Mouse (Mus musculus): ENCODE measurements at regions not wholly inside any gene's neighbourhood (a gene's known extent, or its start where the extent isn't known, plus 50 kb on each side); places are given as distances from the start of the nearest gene placed in this dataset.

DNA sequence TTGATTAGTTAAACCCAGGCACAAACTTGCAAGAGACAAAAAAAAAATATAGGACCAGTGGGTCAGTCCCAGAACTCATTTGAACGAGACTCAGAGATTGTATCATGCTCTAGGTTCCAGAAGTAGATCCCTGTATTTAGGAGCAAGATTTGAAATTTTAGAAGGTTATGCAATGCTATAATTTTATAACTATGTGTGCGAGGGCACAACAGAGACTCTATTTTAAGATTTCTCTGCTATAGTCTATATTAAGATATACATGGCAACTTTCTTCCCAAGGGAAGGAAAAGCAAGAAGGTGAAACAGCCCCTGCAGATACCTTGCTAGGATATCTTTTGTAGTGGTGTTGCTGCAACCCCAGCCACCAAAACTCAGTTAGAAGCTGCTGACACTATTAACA is 55.7 kb downstream of the Otor start:
- no peak for DNase-seq (ENCODE audit: low read depth, low spot score)

DNA sequence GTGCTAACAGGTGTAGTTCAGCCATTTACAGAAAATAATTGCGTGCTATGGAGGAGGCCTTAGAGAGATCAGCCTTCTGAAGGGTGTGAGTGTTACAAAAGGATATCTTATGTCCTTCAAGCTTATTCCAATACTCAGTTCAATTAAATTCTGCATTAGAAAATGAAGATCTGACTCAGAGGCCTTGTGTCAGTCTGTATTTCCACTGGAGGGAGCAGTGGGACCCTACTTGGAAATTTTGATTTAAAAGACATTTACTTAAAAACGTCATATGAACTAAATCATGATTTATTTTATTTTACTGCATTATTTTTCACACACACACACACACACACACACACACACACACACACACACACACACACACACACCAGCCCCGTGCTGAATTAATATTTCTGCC is 70.9 kb downstream of the Otor start:
- no peak for DNase-seq (ENCODE audit: low read depth, low spot score)

DNA sequence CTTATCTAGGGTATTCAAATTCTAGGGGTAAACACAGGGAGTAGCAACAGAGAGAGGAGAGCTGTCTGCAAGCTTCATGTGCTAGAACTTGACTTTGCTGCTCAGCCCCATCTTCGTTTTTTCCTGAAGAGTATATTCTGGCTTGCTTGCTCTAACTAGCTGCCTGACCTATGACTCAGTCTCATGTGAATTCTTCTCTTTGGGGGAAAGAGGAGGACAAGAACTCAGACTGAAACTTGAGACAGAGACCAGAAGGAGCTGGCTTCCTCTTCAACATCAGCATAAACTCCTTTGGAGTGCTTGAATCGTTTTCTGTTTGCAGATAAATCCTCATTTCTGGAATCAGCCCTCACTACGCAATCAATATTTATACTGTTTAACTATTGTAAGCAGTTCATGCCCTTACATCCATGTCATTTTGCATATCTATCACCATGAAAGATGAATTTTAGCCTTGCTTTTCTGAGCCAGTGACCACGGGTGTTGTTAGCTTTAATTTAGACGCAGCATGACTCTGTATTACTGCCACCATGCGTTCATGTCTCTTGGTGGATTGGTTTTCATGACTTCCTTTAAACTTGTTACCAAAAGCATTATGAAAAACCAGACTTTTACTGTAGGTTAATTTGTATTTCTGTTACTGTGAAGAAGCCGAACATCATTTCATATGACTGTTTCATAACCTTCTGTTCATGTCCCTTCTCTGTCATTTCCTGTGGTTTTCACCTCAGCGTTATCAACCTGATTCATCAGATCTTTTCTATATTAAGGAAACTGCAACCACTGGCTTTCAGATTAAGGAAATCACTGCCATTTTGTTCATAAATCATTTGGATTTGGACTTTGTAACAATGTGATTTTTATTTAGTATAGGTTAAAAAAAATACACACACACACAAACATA is 86.1 kb downstream of the Otor start:
- no peak for DNase-seq (ENCODE audit: low read depth, low spot score)

DNA sequence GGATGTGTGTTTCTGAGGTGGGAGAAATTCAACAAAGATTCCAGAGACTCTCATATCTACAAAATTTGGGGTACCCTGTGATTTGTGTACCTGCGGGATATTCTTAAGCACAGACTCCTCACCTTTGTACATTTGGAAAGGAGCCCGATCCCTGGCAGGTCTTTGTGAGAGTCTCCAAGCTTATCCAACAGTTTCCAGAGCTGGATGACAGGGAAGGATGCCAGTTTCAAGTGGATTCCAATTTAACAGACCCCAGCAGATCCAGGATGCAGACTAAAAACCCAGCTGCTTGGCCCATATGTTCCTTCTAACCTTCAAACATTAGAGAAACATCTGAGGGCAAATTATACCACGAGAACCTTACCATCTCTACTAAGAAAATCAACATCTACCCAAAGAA is 88.5 kb downstream of the Otor start:
- DNase-seq (ENCODE audit: low read depth, low spot score) = no peak

DNA sequence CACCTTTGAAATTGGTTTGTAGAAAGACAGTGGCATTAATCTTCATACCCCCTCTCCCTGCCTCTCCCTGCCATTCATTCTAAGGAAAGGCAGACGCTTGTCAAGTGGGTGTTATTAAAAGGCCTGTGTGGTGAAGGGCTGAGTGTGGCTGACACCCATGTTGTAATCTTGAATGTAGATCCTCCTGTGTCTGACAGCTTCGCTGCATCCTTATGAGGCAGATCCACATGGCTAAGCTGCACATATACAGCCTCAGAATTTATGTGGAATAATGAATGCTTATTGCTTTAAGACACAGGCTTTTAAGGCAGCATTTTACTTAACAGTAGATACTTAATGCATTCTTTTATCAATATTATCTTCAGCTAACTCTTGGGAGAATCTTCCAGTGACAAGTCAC is 92.4 kb downstream of the Otor start:
- DNase-seq (ENCODE audit: low read depth, low spot score) = no peak

DNA sequence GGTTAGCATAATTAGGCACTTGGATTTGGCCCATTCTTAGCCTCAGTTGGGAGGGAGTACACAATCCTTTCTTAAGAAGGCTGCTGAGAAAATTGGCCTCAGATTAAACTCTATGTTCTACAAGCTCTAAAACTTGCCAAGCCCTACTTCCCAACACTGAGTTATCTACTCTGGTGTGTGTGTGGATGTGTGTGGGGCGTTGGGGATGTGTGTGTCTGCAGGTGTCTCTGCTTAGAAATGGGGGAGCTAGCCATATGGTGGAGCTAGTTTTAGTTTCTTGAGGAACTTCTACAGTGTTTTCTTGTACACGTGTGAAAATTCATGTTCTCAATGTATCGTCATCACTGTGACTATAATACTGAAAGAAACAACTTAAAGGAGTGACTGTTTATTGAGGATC is 106.3 kb downstream of the Otor start:
- DNase-seq (ENCODE audit: low read depth, low spot score) = no peak

DNA sequence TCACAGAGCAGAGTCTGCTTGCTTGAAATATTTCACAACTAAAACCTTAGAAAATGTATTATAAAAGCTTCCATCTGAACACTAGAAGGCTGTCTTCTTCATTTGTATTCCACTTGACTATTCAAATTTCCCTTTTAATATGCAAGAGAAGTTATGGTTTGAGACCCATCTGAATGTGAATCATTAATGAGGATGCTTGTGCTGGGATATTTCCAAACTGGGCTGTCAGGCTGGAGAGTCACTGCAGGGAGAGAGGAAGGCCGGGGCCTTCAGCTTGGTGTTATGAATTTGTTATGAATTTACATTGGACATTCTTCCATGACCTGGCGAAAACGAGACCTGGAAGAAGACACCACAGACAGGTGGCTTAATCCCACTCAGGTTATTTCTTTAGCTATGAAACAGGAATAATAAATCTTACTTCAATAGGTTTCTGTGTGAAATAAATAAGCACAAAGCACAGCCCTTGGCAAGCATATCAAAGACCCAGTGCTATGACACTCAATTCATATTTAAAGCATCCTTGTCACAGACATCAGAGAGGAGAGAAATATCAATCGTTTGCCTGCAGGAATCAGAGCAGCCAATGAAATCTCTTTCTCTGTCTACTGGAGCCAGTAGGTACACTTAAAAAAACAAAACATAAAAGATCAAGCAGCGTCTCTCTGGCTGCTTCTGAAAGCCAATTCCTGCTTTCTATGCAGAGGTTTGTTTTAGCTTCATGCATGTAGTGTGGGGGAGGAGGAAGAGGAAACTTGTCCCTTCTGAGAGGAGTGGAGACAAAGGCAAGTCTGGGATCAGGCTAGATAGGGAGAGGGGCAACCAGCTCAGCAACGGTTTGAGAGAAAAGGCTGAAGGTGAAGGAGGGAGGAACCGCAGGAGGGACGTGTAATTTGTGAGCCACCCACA is 114.2 kb downstream of the Otor start:
- DNase-seq (ENCODE audit: low read depth, low spot score) = no peak

DNA sequence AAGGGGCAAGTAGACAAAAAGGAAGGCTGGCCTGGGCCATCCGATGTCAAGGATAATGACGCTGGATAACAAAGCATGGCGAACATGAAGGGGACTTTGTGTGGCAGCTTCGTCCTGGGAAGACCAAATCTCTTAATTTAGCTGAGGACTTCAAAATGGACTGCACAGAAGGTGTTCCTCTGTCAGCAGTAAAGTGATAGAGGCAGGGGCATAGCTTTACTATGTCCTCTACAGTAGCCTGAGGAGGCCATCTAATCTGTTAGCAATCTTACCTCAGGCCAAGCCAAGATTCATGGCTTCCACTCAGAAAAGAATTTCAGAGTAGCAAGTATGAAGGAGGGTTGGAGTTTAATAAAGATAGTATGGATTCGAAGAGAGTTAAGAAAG is 114.9 kb downstream of the Otor start:
- DNase-seq (ENCODE audit: low read depth, low spot score) = no peak

DNA sequence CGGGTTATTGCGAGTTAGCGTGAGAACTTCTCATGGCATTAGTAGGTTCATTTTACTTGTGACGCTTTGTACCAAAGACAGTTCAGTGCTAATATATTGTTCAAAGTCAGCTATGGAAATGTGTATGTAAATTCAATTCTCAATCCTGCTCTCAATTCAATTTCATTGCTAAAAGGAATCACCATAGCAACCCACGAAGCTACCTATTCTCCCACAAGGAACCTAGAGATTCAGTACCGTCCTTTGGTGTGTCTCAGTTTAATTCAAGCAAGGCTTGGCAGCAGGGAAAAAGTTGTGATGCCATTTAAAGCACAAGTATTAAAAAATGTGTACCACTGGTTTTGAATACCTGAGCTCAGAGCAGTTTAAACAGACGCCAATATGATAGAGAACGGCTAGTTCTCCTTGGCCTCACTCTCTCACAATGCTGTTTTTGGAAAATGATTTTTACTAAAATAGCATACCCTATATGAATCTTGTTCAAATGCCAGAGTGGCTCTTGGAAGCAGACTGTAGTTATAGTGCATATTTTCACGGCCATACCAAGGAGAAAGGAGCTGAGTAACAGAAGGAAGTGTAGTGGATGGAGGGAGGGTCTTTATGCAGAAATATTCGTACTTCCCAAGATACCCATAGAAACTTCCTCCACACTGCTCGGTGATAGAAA is 121.4 kb downstream of the Otor start:
- no peak for DNase-seq (ENCODE audit: low read depth, low spot score)

DNA sequence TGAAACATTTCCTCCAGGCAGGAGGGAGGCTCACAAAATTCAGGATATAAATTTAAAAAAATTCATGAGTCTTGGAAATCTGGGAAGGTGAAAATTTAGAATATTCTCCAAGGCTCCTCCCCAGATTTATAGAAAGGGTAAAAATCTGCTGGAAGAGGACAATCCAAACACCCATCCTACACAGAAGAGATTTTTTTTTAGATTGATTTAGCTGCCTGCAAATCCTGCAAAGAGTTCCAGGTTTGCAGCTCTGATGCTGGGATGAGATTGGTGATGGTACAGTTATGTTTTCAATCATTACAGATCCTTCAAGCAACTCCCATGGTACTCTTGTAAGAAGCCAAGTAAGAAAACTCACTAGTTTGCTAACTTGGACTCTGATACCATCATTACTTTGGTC is 127.8 kb downstream of the Otor start:
- DNase-seq (ENCODE audit: low read depth, low spot score) = no peak

DNA sequence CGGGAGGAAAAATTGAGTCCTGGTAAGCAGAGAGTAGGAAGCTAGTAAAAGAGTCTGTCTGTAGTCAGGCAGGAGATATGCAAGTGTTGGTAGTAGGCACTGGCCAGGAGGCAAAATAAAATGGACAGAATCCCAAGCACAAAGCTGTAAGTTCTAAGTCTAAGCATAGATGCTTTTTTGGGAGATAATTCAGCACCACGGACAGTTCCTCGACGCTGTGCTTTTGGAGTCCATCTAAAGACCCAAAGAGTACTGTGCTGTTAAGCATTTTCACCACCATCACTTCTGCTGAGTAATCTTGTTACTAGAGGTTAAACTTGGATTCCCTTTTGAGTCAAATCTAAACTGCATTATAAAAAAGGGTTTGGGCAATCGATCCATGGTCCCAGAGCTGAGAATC is 128.9 kb downstream of the Otor start:
- peak; percentile 14 for DNase-seq (ENCODE audit: low read depth, low spot score)

DNA sequence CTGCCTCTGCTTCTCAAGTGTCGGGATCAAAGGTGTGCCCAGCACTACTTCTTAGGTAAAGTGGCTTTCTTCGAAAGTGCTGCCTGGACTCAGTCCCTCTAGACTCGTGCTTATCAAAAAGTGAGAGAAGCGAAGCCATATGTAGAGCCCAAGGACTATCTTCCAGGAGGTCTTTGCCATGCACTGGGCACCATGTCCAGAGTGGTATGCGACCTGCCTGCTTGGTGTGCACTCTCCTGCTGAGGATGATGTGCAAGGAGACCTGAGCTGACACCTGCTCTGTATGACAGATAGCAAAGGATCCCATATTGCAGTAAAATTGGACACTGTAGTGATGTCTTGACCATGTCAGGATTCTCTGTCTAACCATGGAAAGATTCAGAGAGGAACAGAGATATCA is 139.0 kb downstream of the Otor start:
- DNase-seq (ENCODE audit: low read depth, low spot score) = no peak

DNA sequence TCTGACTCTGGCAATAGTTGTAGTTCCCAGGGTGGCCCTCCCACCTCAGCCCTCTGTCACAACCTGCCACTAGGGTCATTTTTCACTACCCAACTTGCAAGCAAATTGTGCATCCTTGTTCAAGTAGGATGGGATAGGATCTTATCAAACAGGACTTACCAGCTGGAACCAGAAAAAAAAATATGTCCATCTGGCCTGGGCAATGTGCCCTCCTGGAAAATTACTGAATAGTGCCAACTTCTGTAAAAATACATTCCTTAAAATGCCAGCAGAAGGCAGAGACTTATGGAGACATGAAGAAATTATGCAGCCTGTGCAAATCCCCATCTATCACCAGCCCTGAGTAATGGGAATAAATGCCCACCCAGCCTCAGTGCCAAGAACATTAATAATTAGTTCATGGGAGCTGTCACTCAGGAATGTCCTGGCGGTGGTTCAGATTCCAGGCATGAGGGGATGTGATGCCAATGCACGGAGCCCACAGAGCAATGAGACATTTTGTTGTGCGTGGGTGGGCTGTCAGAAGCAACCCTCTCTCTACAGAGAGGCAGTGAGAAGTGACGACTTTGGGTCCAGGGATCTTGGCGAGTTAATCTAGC is 139.6 kb downstream of the Otor start:
- DNase-seq (ENCODE audit: low read depth, low spot score) = no peak

DNA sequence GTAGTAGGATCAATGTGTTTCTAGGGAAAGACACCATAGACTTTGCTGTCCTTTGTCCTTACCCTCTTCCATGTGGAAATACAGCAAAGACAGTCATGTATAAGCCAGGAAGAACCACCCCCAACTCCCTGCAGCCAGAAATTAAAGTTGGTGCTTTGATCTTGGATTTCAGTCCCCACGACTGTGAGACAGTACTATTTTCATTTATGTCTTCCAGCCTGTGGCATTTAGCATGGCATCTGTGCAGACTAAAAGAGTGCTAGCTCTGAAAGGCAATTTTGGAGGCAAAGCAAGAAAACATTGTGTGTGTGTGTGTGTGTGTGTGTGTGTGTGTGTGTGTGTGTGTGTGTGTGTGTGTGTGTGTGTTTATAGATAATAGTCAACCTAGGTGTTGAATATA is 144.1 kb downstream of the Otor start:
- no peak for DNase-seq (ENCODE audit: low read depth, low spot score)

DNA sequence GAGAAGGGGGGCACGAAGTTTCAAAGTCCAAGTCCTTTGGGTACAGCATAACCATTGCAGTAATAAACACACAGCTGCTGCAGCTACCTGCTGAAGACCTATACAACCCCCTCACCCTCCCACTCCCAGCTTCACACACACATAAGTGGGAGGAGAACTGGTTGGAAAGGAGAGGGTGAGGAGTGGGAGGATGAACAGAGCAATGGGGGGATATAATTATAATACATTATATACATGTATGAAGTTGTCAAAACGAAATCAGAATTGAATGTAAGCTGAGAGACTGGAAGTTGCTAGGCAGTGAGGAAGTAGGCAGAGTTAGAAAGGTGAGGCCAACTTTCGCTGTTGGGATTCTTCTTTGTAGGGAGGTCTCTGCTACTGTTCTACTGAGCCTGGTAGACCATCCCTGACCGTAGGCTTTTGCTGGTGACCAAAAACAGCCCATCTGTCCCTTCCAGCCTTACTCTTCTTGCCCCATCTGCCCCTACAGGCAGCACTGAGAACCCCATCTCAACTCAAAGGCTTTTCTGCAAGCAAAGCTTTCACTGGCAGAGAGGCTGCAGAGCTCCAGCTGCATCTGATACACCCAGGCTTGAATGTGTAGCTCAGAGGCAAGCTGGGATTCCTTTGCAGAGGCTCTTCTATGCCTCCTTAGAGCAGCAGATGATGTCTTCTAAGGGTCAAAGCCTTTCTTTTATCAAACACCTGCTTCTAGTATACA is 146.3 kb downstream of the Otor start:
- DNase-seq (ENCODE audit: low read depth, low spot score) = no peak

DNA sequence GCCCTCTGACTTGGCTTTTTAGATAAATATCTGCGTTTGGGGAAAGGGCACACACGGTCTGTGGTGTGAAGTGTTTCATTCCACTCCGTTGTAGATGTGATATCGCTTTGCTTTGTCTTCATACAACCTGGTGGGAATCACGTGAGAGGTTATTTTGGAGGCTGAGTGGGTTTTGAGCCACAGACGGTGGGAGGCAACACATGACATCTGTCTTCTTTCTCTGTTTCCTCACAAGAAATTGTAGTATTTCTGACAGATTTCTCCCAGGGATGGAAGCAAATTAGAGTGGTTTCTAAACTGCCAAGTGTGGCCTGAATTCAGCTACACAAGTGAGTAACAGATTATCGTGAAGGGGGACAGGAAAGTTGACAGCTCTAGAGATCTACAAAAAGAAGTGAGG is 155.5 kb downstream of the Otor start:
- no peak for DNase-seq (ENCODE audit: low read depth, low spot score)

DNA sequence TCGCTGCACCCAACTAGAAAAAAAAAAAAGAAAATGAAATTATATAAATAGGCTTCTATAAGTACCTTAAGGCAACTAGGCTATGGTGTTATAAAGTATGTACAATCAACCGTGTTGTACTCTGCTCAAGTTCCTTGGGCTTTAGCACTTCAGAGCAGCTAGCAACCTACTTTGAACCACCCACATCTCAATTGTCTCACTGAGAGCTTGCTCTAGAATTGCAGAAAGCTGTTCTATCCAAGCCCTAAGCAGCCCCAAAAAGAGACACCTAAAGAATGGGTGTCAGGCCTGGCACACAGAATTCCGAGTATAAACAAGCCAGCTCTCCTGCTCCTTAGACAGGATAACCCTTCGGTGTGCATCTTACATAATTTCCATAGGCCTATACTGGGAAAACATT is 162.0 kb downstream of the Otor start:
- no peak for DNase-seq (ENCODE audit: low read depth, low spot score)

DNA sequence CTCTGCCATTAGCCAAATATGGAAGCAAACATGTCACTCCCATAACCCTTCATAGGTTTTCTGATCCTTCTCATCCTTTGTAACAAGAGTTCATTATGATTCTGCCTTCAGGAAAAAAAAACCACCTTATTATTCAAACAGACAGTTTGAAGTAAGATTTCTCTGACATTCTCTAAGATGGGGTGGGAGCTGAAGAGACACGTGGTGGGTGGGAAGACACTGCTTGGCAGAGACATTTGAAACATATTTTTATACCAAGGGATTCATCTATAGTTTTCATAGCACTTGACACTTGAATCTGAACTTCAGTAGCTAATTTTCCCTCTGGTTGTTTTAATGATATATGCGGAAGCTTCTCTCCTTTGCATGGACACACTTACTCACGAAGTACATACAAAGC is 165.5 kb downstream of the Otor start:
- no peak for DNase-seq (ENCODE audit: low read depth, low spot score)

DNA sequence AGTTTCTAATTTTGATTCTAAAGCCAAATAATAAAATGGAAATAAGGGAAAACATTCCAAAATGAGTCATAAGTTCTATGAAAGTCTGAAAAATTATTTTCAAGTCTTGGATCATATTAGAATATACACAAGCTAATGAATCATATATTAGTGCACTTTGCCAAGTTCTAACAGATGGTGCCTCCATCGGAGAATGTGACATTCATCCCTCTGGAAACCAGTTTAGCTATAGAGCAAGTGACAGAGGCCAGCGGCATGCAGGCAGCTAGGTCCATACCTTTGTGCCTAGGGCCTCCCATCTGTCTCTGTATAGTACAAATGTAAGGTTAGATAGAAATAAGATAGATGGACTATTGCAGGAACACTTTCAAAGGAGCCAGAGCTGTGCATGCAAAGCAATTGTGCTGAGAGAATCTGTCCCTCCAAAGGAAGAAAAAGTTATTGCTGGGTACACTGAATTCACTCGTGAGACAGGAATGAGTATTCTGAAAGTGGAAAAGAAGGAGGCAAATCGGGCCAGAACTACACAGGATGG is 167.9 kb downstream of the Otor start:
- DNase-seq (ENCODE audit: low read depth, low spot score) = no peak

DNA sequence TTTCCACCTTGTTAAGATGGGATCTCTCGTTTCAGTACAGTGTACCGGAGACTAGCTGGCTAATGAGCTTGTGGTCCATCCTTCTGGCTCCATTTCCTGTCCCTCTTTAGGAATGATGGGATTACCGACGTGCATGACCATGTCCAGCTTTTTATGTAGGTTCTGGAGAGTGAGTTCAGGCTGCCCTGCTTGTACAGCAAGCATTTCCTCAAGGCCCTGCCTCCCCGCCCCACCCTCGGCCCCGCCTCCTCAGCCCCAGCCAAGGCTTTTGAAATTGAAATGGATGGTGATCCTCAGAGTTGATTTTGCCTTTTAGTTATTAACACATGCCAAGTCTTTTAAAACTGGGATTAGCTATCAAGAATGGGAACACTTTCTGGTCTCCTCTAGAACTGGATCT is 190.8 kb downstream of the Otor start:
- DNase-seq (ENCODE audit: low read depth, low spot score) = no peak

DNA sequence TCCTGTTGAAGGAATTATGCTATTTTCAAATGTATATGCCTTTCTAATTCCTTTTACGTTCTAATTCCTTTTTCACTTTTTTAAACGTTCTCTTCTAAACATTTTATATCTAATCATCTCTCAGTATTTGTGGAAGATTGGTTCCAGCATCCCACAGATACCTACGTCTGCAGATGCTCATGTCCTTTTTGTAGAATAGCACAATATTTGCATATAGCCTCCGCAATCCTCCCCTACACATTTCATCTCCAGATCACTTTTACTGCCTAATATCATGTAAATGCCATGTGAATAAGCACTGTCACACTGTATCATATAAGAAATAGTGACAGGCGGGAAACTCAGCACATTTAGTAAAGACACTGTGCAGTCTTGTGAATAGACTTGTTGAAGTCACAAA is 192.6 kb downstream of the Otor start:
- no peak for DNase-seq (ENCODE audit: low read depth, low spot score)
